Mouse (Mus musculus) heart, embryonic 16.5 days (tissue): ENCODE measurements at regions not wholly inside any gene's neighbourhood (a gene's known extent, or its start where the extent isn't known, plus 50 kb on each side); places are given as distances from the start of the nearest gene placed in this dataset.

Experiments used
- ATAC-seq: fragments of 200-750 bp; cut with Nextera tagmentation; replicated peaks from 2 replicates; pipeline ENCODE4 v1.8.0; 2017; ENCODE audit warnings: moderate number of reproducible peaks; ENCODE audit not compliant: insufficient read depth, low FRiP score; ENCODE audit errors: extremely low read depth
- H3K27ac ChIP-seq: fragments of 300-500 bp; sonication (generic); 2 replicates; pipeline ENCODE4 v1.5.1; 2014; ENCODE audit warnings: mild to moderate bottlenecking, low read length, control low read depth, moderate library complexity
- H3K27me3 ChIP-seq: fragments of 300-500 bp; sonication (generic); 2 replicates; pipeline ENCODE4 v1.6.1; 2014; ENCODE audit warnings: low read length, mixed read lengths; ENCODE audit not compliant: control insufficient read depth, insufficient read depth
- H3K36me3 ChIP-seq: fragments of 300-500 bp; sonication (generic); 2 replicates; pipeline ENCODE4 v1.6.1; 2014; ENCODE audit not compliant: control insufficient read depth, insufficient read depth
- H3K4me1 ChIP-seq: fragments of 300-500 bp; sonication (generic); 2 replicates; pipeline ENCODE4 v1.6.1; 2014; ENCODE audit warnings: low read length, mixed read lengths; ENCODE audit not compliant: control insufficient read depth, insufficient read depth
- H3K4me2 ChIP-seq: fragments of 300-500 bp; sonication (generic); 2 replicates; pipeline ENCODE4 v1.6.1; 2014; ENCODE audit warnings: low read depth, mild to moderate bottlenecking, control low read depth, low read length
- H3K4me3 ChIP-seq: fragments of 300-500 bp; sonication (generic); 2 replicates; pipeline ENCODE4 v1.5.1; 2014; ENCODE audit warnings: mild to moderate bottlenecking, control low read depth, low read length
- H3K9ac ChIP-seq: fragments of 300-500 bp; sonication (generic); 2 replicates; pipeline ENCODE4 v1.6.1; 2014; ENCODE audit warnings: low read length, control low read depth
- H3K9me3 ChIP-seq: fragments of 300-500 bp; sonication (generic); replicated peaks from 2 replicates; pipeline ENCODE4 v1.6.1; 2016; ENCODE audit warnings: low read length; ENCODE audit not compliant: control insufficient read depth
- WGBS: fragments of 180-500 bp; shearing (Covaris S2); extraction: QIAGEN DNeasy Blood & Tissue Kit; methylation state at CpG from one replicate; pipeline ENCODE4 v1.1.7; 2014; 5-methylcytosine and 5-hydroxymethylcytosine counted together

DNA sequence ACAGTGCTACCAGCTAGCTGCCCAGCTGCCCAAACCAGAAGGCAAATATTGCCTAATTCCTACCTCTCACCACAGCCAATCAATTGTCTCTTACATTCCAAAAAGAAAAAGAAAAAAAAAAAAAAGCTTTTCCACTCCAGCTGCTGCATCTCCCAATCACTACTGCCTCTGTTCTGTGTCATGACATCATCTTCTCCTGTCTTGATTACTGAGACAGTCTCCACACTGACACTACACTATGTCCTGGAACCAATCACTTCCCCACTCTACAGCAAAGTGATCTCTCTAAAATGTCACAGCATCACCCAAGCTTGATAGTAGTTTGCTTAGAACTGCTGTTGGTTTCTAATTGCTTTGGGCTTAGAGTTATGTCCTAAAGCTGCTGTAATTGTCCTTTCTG, 279.8 kb downstream of the Icos start:
- Histone ChIP-seq H3K36me3 (no peaks in the 10 kb centered on the region), H3K9ac (no peak overlapping the region), H3K27me3 (no peaks in the 10 kb centered on the region), H3K4me3 (no peak overlapping the region), H3K4me1 (no peaks in the 10 kb centered on the region), H3K4me2 (no peak overlapping the region), H3K27ac (no peak overlapping the region), H3K9me3 (no peaks in the 10 kb centered on the region)
- ATAC-seq = no peak

DNA sequence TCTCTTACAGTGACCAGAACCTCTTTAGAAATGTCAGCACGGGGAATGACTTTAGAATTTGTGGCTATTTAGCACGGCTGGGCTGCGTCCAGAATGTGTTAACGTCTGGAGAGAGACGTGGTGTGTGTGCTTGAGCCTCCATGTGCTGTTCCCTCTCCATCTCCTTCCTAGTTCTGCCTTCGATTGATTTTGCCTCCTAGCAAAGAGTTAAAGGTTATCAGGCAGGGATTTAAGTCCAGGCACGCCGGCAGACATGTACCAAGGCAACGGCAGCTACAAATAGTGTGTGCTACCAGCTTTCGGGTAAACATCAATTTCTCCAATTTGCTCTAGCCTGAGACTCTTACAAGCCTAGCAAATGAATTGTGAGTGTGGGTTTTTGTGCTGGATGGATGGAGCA, 285.7 kb downstream of the Icos start:
- H3K36me3 ChIP-seq = no peaks in the 10 kb centered on the region
- H3K27me3 ChIP-seq = no peaks in the 10 kb centered on the region
- H3K27ac ChIP-seq = no peak overlapping the region
- peak overlapping the region; percentile 11 for H3K4me2 ChIP-seq
- H3K4me3 ChIP-seq = no peak overlapping the region
- WGBS = 21% methylated on average over 10 of the region's 10 CpGs
- H3K4me1 ChIP-seq = peaks cover 4% of the 10 kb centered on the region; the same call in 1 of the 2 replicates
- H3K9ac ChIP-seq = no peak overlapping the region
- no peak for ATAC-seq
- no peaks in the 10 kb centered on the region for H3K9me3 ChIP-seq

DNA sequence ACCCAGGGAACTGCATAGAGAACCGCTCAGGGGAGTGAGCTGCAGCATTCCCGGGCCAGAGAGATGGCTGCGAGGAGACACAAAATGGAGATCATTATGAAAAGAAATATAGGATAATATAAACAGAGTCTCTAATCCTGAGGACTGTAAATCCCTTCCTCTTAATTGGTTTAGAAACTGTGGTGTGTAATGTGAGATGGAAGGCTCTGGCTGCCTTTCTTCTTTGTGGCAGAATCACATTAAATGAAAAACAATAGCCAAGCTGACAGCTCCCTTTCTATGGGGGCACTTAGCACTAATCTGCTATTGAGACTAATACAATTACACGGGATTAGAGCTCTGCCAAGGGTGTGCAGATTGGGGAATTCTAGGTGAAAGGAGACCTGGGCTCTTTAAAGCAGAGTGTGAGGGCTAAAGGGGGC, 288.0 kb downstream of the Icos start:
- Histone ChIP-seq H3K4me2 (no peak overlapping the region), H3K27ac (no peak overlapping the region), H3K9ac (no peak overlapping the region), H3K4me3 (no peak overlapping the region), H3K4me1 (peaks cover 4% of the 10 kb centered on the region; the same call in 1 of the 2 replicates), H3K36me3 (no peaks in the 10 kb centered on the region), H3K9me3 (no peaks in the 10 kb centered on the region), H3K27me3 (no peaks in the 10 kb centered on the region)
- WGBS = 51% methylated on average over 4 of the region's 4 CpGs
- no peak for ATAC-seq

DNA sequence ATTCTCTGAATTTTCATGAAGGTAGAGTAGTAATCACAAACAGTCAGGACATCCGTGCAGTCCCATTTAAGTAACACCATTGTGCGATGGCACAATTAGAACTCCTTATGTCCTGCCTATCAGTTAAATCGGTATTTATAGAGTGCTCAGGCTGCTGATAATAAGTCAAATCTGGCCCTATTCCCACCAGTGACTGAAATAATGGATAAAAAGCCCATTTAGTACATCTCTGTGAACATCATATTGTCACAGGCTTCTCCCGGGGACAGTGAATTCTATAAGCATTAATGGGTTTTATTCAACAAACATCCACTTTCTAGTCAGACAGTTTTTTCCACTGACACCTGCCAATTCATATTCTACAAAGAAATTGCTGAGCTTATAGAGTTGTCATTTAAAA, 296.1 kb downstream of the Icos start:
- no peak for ATAC-seq

DNA sequence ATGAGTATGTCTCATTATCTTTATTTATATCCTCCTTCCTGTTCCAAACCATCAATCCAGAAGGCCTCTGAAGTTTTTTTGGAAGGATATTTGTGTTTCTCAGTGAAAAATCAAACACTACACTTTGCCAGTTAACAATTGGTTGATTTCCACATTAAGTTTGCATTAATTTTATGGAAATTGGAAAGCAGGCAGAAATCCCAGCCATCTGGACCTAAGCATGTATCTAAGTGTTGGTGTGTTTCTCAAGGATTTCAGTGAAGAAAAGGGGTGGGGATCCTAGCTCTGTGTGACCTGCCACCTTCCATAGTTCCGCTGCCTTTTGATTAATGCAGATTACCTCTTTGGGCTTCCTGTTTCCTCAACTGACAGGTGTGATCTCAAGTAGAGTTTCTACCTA, 296.5 kb downstream of the Icos start:
- no peak overlapping the region for H3K27ac ChIP-seq
- H3K27me3 ChIP-seq = no peaks in the 10 kb centered on the region
- H3K36me3 ChIP-seq = no peaks in the 10 kb centered on the region
- no peak overlapping the region for H3K4me3 ChIP-seq
- ATAC-seq = no peak
- H3K9me3 ChIP-seq = no peaks in the 10 kb centered on the region
- 89% methylated on average over 1 of the region's 1 CpGs for WGBS
- no peak overlapping the region for H3K9ac ChIP-seq
- no peak overlapping the region for H3K4me2 ChIP-seq
- no peaks in the 10 kb centered on the region for H3K4me1 ChIP-seq

More for the DNA sequence above, 296.1 kb downstream of the Icos start:
- Histone ChIP-seq H3K4me2 (no peak overlapping the region), H3K4me3 (no peak overlapping the region), H3K9ac (no peak overlapping the region), H3K36me3 (no peaks in the 10 kb centered on the region), H3K27me3 (no peaks in the 10 kb centered on the region), H3K4me1 (no peaks in the 10 kb centered on the region), H3K9me3 (no peaks in the 10 kb centered on the region), H3K27ac (no peak overlapping the region)
- 65% methylated on average over 4 of the region's 4 CpGs for WGBS

DNA sequence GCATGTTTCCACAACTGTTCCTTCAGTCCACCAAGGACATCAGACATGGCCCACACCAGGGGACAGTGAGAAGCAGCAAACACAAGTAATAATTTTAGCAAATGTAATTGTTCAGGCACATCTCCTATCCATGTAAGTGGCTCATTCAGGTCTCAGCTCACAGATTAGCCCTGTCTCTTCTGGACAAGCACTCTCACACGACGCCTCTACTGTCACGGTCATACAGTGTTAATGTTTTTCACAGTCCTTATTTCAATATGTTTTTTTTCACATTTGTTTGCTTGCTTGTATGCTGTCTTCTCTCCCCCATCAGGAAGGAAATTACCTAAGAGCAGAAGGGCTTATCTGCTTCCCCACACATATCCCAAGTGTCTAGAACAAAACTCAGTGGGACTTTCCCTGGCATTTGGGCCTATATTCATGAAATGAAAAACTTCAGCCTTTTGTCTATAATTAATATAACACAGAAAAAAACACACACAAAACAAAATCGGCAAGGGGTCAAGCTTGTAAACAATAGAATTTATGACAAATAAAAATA, 299.5 kb downstream of the Icos start:
- H3K9me3 ChIP-seq = no peaks in the 10 kb centered on the region
- WGBS = 64% methylated on average over 4 of the region's 4 CpGs
- H3K9ac ChIP-seq = no peak overlapping the region
- H3K4me1 ChIP-seq = no peaks in the 10 kb centered on the region
- H3K36me3 ChIP-seq = no peaks in the 10 kb centered on the region
- no peak overlapping the region for H3K27ac ChIP-seq
- H3K4me3 ChIP-seq = no peak overlapping the region
- no peak overlapping the region for H3K4me2 ChIP-seq
- H3K27me3 ChIP-seq = no peaks in the 10 kb centered on the region
- ATAC-seq = peak; percentile 28; the same call in 1 of the 2 replicates

DNA sequence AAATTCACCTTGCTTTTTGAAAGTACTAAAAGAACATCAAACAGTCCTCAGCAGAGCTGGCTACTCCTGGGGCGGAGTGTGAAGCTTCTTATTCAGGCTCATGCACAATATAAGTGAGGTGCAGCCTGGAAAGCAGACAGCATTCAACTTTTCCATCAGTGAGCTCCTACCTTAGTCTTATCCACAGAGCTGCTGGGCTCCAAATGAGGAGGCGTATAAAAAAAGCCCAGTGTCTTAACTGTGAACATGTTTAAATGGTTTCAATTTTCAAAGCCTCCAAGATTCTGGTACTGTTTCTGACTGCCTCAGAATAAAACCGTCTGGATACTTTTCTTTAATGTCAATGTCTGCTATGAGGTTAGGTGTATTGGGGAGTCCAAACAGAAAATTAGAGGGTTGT, 310.5 kb downstream of the Icos start:
- Histone ChIP-seq H3K36me3 (no peaks in the 10 kb centered on the region), H3K4me2 (no peak overlapping the region), H3K4me3 (no peak overlapping the region), H3K9me3 (no peaks in the 10 kb centered on the region; the same call in 1 of the 2 replicates), H3K4me1 (no peaks in the 10 kb centered on the region), H3K9ac (no peak overlapping the region), H3K27me3 (no peaks in the 10 kb centered on the region), H3K27ac (no peak overlapping the region)
- no peak for ATAC-seq
- WGBS = 84% methylated on average over 3 of the region's 3 CpGs

DNA sequence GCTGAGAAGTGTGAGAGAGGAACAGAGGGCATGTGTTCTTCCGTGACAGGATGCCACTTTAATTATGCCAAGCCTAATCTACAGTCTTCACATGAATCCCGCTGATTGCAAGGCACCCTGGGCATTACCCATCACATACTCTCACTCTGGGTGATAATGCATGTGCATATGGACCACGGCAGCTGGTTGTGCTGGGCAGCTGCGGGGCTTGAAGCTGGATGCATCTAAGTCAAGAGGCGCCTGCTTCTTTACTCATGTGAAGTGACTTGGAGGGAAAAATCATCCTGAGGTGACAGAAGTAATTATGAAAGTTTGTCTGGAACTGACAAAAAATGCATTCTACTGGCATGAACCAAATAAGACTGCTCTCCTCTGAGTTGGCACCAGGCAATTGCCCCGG, 311.2 kb downstream of the Icos start:
- Histone ChIP-seq H3K27me3 (no peaks in the 10 kb centered on the region), H3K27ac (no peak overlapping the region), H3K9me3 (no peaks in the 10 kb centered on the region), H3K9ac (no peak overlapping the region), H3K4me2 (no peak overlapping the region), H3K4me1 (no peaks in the 10 kb centered on the region), H3K4me3 (no peak overlapping the region), H3K36me3 (no peaks in the 10 kb centered on the region)
- WGBS = 83% methylated on average over 6 of the region's 6 CpGs
- ATAC-seq = no peak

DNA sequence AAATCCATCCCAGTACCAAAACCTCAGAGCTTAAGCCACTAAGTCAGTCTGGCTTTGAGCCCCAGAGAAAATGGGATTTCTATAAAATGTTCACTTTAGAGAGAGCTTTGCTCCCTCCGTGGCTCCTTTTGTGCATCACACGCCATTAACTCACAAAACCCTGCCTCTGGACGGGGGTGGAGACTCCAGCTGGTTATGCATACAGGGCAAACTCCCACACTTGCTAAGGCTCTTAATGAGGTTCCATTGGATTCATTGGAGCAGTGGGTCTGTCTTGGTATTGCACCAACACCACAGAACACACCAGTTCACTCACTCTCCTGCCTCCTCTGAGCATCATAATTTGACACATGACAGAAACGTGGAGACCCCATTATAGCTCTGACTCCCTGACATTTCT, 311.8 kb downstream of the Icos start:
- no peak overlapping the region for H3K27ac ChIP-seq
- no peak for ATAC-seq
- no peaks in the 10 kb centered on the region for H3K36me3 ChIP-seq
- H3K9ac ChIP-seq = no peak overlapping the region
- WGBS = 64% methylated on average over 4 of the region's 4 CpGs
- no peak overlapping the region for H3K4me2 ChIP-seq
- H3K27me3 ChIP-seq = no peaks in the 10 kb centered on the region
- no peak overlapping the region for H3K4me3 ChIP-seq
- no peaks in the 10 kb centered on the region for H3K9me3 ChIP-seq
- no peaks in the 10 kb centered on the region for H3K4me1 ChIP-seq

DNA sequence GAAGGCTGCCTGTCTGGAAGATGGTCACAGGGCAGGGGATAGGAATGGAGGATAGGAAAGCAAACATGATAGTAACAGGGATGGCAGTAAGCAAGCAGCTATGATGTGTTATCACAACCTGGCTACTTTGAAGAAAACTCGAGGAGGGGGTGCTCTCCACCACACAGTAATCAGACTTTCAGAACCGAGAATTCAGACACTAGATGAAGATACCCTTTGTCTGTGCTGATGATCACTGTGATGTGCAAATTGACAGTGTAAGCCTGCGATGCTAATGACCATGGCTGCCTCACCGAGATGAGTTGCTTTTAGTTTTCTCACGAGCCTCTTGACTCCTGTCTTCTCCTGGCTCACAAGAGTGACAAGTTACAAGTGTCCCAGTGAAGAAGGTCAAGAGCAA, 315.4 kb downstream of the Icos start:
- Histone ChIP-seq H3K4me2 (no peak overlapping the region), H3K4me1 (no peaks in the 10 kb centered on the region), H3K36me3 (no peaks in the 10 kb centered on the region), H3K27me3 (no peaks in the 10 kb centered on the region), H3K4me3 (no peak overlapping the region), H3K9ac (no peak overlapping the region), H3K9me3 (no peaks in the 10 kb centered on the region), H3K27ac (no peak overlapping the region)
- 46% methylated on average over 5 of the region's 5 CpGs for WGBS
- ATAC-seq = no peak
